Mouse (Mus musculus) spleen, postnatal 36 days (tissue): ENCODE results near the gene Col5a3.
"Not testable (repeated sequence)": the region's sequence is repeated elsewhere in the genome, so short reads cannot be mapped to it uniquely, and the experiment has no call there.

Source experiments
- DNase-seq, 2 experiments: peaks; one replicate each; pipeline ENCODE4 v3.0.0; 2022; ENCODE audit warnings: low spot score in 2 of 2, mixed read lengths in 1 of 2

Col5a3 gene

DNA sequence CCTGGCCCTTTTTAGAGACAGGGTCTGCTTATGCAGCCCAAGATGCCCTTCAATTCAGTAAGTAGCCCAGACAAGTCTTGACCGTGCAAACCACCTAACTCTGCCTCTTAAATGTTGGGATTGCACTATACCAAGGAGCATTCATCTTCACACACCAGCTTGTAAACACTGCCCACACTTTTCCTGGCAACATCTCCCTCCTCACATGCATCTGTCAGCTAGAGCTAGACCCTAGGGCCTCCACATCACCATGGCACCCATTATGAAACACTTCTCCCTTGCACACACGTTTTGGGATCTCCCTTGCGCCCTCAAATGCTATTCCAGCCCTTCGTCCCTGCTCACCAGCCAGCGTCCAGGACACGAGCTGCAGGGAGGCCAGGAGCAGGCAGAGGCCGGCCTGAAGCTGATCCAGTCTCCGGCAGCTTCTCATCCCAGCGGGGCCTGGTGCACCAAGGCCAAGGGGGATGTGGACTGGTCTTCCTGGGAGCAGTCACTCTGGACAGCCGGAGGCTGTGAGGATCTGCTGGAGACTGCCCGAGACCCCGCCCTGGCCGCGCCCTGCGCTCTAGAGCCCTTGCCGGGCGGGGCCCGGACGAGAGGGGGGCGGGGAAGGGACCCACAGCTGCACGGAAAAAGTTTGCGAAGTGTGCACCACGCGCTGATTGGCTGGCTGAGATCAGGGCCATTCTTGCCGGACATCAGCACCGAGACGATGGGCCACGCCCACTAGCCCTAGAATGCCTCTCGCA, at the start of gene Col5a3:
Gene Col5a3, minus strand, starts transcription at position 547 of the 752 bp plus-strand sequence.
- no peak for DNase-seq

GRCm38 (mm10) chr9:20862225-20862624, 47.4 kb upstream of the Col5a3 start:
- DNase-seq, result no peak

- DNase-seq, result no peak
These were observed 47.0 kb upstream of the Col5a3 start for GRCm38 (mm10) chr9:20861821-20862220.

GRCm38 (mm10) chr9:20859926-20860325, 45.1 kb upstream of the Col5a3 start:
- DNase-seq, result no peak

GRCm38 (mm10) chr9:20857131-20857530, 42.3 kb upstream of the Col5a3 start:
- DNase-seq, result peak; percentile 43 to 45

DNA sequence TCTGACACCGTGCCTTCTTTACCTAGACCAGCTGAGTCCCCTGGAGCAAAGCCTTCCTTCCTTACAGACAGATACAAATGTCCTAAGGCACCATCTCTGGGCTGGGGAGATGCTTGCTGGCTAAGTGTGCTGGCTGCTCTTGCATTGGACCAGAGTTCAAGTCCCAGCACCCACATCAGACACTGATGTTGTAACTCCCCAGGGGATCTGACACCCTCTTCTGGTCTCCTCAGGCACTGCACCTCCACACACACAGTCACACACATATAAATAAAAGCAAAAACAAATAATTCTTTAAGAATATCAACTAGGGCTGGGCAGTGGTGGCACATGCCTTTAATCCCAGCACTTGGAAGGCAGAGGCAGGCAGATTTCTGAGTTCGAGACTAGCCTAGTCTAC, 35.3 kb upstream of the Col5a3 start:
- DNase-seq, result no peak

DNA sequence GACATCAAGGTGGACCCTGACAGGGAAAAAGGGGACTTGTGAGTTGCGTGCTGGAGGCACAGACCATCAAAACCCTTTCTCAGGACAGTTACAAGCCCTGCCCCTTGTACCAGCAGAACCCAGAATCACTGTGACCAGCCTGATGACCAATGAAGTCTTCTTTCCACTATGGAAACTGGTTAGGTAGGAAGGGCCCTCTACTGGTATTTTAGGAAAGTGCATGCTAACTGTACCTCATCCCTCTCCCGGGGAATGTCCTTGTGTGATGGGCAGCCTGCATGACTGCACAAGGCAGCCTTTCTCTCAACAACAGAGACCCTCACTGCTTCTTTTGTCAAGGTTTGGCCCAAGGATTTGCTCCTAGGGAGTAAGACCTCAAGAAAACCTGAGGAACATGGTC, 27.8 kb upstream of the Col5a3 start:
- no peak for DNase-seq

DNA sequence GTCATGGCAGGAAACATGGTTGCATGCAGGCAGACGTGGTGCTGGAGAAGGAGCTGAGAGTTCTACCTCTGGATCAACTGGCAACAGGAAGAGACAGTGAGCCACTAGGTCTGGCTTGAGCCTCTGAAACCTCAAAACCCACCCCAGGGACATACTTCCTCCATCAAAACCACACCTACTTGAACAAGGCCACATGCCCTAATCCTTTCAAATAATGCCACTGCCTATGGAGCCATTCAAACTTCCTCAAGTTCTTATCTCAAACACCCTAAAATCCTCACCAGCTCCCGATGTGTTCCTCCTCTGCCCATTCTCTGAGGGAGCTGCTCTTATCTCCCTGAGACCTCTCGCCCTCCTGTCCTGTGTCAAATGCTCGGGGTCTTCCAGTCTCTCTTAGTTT, 27.3 kb upstream of the Col5a3 start:
- no peak for DNase-seq

GRCm38 (mm10) chr9:20838931-20839330, 24.1 kb upstream of the Col5a3 start:
- no peak for DNase-seq

- no peak for DNase-seq
These were observed 22.5 kb upstream of the Col5a3 start for GRCm38 (mm10) chr9:20837184-20837947.

- DNase-seq, result not testable (repeated sequence)
These were observed 20.6 kb upstream of the Col5a3 start for GRCm38 (mm10) chr9:20835431-20835954.

GRCm38 (mm10) chr9:20834881-20835280, 20.0 kb upstream of the Col5a3 start:
- no peak for DNase-seq

DNA sequence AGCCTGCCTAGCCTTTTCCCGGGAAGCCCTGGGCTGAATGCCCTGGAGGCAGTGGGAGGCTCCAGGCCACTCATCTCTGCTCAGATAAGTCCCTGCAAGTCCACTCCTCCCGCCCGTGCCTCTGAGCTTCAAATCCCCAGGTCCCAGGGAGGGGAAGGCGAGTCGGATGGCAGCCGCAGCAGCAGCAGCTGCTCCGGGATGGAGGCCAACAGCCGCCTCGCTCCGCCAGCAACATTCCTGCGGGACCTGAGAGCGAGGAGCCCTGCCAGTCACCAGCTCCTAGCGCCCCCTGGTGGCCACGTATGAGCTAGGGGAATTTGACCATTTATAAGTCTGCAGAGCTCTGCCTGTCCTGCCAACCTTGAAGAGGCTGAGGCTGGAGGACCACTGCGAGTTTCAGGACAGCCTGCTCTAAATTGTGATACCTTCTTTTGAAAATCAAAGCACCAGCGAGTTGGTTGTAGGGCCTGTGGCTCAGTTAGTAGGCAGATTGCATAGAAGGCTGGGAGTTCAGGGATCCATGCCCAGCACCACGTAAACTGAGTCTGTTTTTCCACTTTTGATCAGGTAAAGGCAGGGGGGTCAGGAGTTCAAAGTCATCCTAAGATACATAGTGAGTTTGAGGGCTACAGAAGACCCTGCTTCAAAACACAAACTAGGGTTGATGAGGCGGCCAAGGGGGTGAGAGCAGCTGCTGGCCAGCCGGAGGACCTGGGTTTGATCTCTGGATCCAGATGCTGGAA, 16.2 kb upstream of the Col5a3 start:
- peak; percentile 48 to 58 for DNase-seq

DNA sequence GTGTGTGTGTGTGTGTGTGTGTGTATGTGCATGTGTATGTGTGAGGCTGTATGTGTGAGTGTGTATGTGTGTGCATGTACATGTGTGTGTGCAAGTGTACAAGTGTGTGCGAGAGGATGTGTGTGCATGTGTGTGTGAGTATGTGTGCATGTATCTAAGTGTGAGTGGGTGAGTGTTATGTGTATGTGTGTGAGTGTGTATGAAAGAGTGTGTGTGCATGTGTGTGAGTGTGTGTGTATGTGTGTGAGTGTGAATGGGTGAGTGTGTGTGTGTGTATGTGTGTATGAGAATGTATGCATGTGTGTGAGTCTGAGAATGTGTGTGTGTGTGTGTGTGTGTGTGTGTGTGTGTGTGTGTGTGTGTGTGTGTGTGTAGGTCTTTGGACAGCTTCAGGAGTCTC, 13.3 kb upstream of the Col5a3 start:
- no peak for DNase-seq

- no peak for DNase-seq
These were observed 10.9 kb upstream of the Col5a3 start for GRCm38 (mm10) chr9:20825781-20826180.

DNA sequence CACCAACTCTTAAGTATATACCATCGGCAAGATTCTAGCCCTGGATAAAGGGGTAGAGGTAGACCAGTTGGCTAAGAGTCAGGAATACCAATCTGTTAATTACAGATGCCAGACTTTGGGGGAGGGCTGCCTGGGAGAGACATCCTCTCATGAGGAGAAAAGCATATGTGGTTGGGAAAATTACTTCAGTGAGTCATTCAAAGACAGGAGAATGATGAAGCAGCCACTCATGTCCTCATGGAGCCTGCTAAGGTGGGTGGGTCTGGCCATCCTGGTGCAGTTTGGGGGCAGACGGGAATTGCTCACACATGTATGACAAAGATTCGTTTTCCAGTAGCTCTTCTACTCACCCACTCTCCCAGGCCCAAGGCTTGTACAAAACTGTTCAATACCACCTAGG, 8.0 kb upstream of the Col5a3 start:
- DNase-seq, result no peak

- DNase-seq, result no peak
These were observed 5.1 kb upstream of the Col5a3 start for GRCm38 (mm10) chr9:20820001-20820400.

DNA sequence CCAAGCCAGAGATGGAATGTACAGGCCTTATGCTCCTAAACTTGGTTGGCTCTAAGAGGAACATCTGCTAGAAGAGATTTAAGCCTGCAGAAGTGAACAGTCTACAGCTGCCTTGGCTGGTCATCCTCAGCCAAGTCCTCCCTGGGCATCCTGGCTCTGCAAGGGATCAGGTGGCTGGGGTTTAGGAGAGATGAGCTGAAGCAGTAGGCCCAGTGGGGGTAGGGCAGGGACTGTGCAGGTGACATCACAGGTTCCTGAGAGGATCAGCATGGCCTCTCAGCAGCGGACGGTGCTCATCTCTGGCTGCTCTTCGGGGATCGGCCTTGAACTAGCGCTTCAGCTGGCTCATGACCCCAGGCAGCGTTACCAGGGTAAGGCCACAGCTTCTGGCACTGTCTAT, 3.4 kb upstream of the Col5a3 start, which contains the start of gene Rdh8:
Gene Rdh8, plus strand, starts transcription at position 268 of the 400 bp plus-strand sequence.
- no peak for DNase-seq

GRCm38 (mm10) chr9:20812537-20813271, 2.2 kb downstream of the Col5a3 start:
- DNase-seq, result no peak

- DNase-seq, result no peak
These were observed 4.1 kb downstream of the Col5a3 start for GRCm38 (mm10) chr9:20810773-20811172.

DNA sequence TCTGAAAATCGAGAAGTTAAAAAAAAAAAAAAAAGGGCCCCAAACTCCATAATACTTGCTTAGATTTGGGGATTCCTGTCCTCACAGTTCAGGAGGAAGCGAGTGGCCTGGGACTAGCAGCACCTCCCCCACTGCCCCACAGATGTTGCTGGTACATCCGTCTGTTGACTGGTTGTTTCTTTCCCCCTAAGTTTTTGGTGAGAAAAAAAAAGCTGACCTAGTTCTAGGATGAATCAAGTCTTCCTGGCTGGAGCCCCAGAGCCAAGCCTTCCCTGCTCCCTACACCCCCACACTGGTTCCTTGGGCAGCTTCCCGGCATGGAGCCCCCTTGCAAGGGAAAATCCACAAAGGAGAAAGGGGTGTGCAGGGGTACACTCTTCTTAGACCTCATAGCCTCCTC, 4.6 kb downstream of the Col5a3 start:
- DNase-seq, result no peak
